Mouse (Mus musculus): ENCODE results near the gene Speg. TPM values are rescaled to one million over a fixed set of nuclear protein-coding genes. Genes with fewer than 3 reads are reported as not detected.
A peak's percentile ranks its signal among the peaks of the same experiment; 100 is the strongest.

Speg gene
- polyA plus RNA-seq, 1 experiment from 2014 or later = 53.8 TPM

DNA sequence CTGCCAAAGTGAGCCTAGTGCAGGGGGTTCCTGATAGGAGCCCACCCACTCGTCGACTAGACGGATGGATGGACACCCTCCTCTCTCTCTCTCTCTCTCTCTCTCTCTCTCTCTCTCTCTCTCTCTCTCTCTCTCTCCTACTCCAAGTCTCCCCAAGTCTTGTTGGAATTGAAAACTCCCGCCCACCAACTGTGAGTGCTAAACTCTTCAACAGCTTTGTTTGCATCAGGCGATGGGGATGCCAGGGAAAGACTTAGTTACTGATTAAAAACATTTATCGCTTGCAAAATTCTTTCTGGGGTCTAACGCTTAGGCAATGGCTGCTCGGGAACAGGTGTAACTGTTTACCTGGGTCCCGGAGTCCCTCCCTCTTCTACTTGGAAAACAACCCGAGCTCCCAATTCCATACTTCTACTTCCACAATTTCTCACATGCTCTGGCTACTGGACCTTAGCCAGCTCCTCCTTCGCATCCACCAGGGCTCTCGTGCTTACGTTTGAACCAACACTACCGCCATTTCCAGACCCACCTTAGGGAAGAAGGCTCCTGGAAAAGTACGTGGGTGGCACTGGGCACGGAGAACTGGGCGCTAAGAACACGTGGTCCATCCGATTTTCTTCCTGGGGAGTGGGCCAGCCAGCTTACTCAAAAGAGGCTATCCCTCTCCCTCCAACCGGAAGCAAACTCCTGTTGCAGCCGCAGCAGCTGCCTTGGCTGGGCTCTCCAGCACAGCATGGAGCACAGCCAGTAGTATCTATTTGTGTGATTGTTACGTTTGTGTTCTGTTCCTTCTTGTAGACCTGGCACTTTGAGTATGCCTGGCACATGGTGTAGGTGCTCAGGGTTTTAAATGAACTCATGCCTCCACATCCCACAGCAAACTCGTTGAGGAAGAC, 83.9 kb downstream of the Speg start:
- H3K9ac ChIP-seq (replicated peaks; ENCODE audit: low read depth, low read length) = no peak overlapping the region; the same call in 1 of the 2 replicates
- H3K4me1 ChIP-seq (ENCODE audit: control insufficient read depth, insufficient read depth, low read length) = peaks cover 17% of the 10 kb centered on the region
- H3K4me2 ChIP-seq (replicated peaks; ENCODE audit: low read depth, low read length) = peak overlapping the region; percentile 59
- H3K4me3 ChIP-seq (ENCODE audit: low read depth, low read length) = peak overlapping the region; percentile 30
- peak; percentile 31; the same call in 1 of the 2 replicates for ATAC-seq (ENCODE audit: insufficient number of reproducible peaks, insufficient read depth, low FRiP score, low read depth)
- WGBS = 12% methylated on average over 23 of the region's 23 CpGs
- H3K9me3 ChIP-seq (ENCODE audit: control insufficient read depth, low read depth, low read length) = no peaks in the 10 kb centered on the region
- no peaks in the 10 kb centered on the region for H3K36me3 ChIP-seq (ENCODE audit: control insufficient read depth, insufficient read depth, low read length)
- H3K27me3 ChIP-seq (ENCODE audit: control insufficient read depth, insufficient read depth, low read length) = no peaks in the 10 kb centered on the region
- H3K27ac ChIP-seq (ENCODE audit: low read length) = peak overlapping the region; percentile 46; the same call in 1 of the 2 replicates

GRCm38 (mm10) chr1:75460297-75460696, 85.2 kb downstream of the Speg start:
- no peak overlapping the region for H3K4me2 ChIP-seq (replicated peaks; ENCODE audit: low read depth, low read length)
- H3K27ac ChIP-seq (ENCODE audit: low read length) = no peak overlapping the region
- H3K9me3 ChIP-seq (ENCODE audit: control insufficient read depth, low read depth, low read length) = no peaks in the 10 kb centered on the region
- no peaks in the 10 kb centered on the region for H3K27me3 ChIP-seq (ENCODE audit: control insufficient read depth, insufficient read depth, low read length)
- WGBS = 62% methylated on average over 7 of the region's 7 CpGs
- H3K4me1 ChIP-seq (ENCODE audit: control insufficient read depth, insufficient read depth, low read length) = peaks cover 17% of the 10 kb centered on the region
- ATAC-seq (ENCODE audit: insufficient number of reproducible peaks, insufficient read depth, low FRiP score, low read depth) = no peak
- no peak overlapping the region for H3K9ac ChIP-seq (replicated peaks; ENCODE audit: low read depth, low read length)
- no peak overlapping the region for H3K4me3 ChIP-seq (ENCODE audit: low read depth, low read length)
- H3K36me3 ChIP-seq (ENCODE audit: control insufficient read depth, insufficient read depth, low read length) = no peaks in the 10 kb centered on the region

DNA sequence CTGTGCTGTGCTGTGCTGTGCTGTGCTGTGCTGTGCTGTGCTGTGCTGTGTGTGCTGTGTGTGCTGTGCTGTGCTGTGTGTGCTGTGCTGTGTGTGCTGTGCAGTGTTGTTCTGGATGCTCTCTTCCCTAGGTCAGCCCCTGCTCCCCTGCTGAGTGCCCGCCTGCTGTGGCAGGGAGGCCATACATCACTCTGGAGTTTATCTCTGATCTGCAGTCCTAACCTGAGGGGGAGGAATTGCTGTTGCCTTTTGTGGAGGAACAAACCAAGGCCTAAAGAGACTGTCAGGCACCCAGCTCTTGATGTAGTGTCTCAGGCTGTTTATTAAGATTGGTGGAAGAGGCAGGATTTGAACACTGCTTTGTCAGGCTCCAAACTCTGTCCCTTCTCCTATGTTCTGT, 87.5 kb downstream of the Speg start:
- H3K27ac ChIP-seq (ENCODE audit: low read length) = no peak overlapping the region
- 43% methylated on average over 1 of the region's 1 CpGs for WGBS
- H3K9me3 ChIP-seq (ENCODE audit: control insufficient read depth, low read depth, low read length) = no peaks in the 10 kb centered on the region
- H3K4me2 ChIP-seq (replicated peaks; ENCODE audit: low read depth, low read length) = no peak overlapping the region
- no peaks in the 10 kb centered on the region for H3K27me3 ChIP-seq (ENCODE audit: control insufficient read depth, insufficient read depth, low read length)
- ATAC-seq (ENCODE audit: insufficient number of reproducible peaks, insufficient read depth, low FRiP score, low read depth) = no peak
- no peaks in the 10 kb centered on the region for H3K36me3 ChIP-seq (ENCODE audit: control insufficient read depth, insufficient read depth, low read length)
- H3K9ac ChIP-seq (replicated peaks; ENCODE audit: low read depth, low read length) = no peak overlapping the region
- no peak overlapping the region for H3K4me3 ChIP-seq (ENCODE audit: low read depth, low read length)
- H3K4me1 ChIP-seq (ENCODE audit: control insufficient read depth, insufficient read depth, low read length) = peaks cover 11% of the 10 kb centered on the region

DNA sequence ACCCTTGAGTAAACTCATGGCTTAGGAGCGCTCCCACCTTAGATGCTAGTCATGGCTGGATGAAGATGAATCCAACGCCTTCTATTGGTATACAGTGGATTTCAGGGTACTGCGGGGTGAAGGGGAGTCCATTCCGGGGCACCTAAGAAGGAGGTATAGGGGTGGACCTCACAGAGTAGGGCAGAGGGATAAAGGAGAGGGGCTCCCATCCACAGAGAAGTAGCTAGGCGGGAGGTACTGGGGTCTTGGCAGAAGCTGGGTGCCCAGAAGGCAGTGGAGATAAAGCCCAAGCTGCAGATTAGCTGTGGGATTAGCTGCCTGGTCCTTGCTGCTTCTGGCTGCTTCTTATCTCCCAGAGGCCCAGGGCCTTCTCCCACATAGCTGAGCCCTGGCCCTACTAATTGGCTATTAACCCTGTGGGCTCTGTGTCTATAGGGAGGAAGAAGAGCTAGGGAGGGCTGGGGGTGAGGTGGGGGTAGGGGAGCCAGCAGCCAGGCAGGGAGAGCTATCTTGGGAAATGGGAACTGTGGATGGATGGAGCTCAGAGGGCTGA, 88.6 kb downstream of the Speg start:
- H3K9ac ChIP-seq (replicated peaks; ENCODE audit: low read depth, low read length) = no peak overlapping the region
- WGBS = 79% methylated on average over 5 of the region's 5 CpGs
- H3K36me3 ChIP-seq (ENCODE audit: control insufficient read depth, insufficient read depth, low read length) = no peaks in the 10 kb centered on the region
- peaks cover 5% of the 10 kb centered on the region for H3K4me1 ChIP-seq (ENCODE audit: control insufficient read depth, insufficient read depth, low read length)
- H3K4me2 ChIP-seq (replicated peaks; ENCODE audit: low read depth, low read length) = no peak overlapping the region
- no peaks in the 10 kb centered on the region for H3K27me3 ChIP-seq (ENCODE audit: control insufficient read depth, insufficient read depth, low read length)
- H3K4me3 ChIP-seq (ENCODE audit: low read depth, low read length) = no peak overlapping the region
- no peaks in the 10 kb centered on the region for H3K9me3 ChIP-seq (ENCODE audit: control insufficient read depth, low read depth, low read length)
- H3K27ac ChIP-seq (ENCODE audit: low read length) = no peak overlapping the region
- ATAC-seq (ENCODE audit: insufficient number of reproducible peaks, insufficient read depth, low FRiP score, low read depth) = no peak

- Histone ChIP-seq H3K4me3 (ENCODE audit: low read depth, low read length) (no peak overlapping the region), H3K36me3 (ENCODE audit: control insufficient read depth, insufficient read depth, low read length) (no peaks in the 10 kb centered on the region), H3K4me1 (ENCODE audit: control insufficient read depth, insufficient read depth, low read length) (no peaks in the 10 kb centered on the region), H3K9ac (replicated peaks; ENCODE audit: low read depth, low read length) (no peak overlapping the region), H3K27me3 (ENCODE audit: control insufficient read depth, insufficient read depth, low read length) (no peaks in the 10 kb centered on the region), H3K9me3 (ENCODE audit: control insufficient read depth, low read depth, low read length) (no peaks in the 10 kb centered on the region), H3K4me2 (replicated peaks; ENCODE audit: low read depth, low read length) (no peak overlapping the region), H3K27ac (ENCODE audit: low read length) (no peak overlapping the region)
- 8% methylated on average over 14 of the region's 14 CpGs for WGBS
- ATAC-seq (ENCODE audit: insufficient number of reproducible peaks, insufficient read depth, low FRiP score, low read depth) = peak; percentile 88
Observed at GRCm38 (mm10) chr1:75467215-75467927, 92.3 kb downstream of the Speg start.

DNA sequence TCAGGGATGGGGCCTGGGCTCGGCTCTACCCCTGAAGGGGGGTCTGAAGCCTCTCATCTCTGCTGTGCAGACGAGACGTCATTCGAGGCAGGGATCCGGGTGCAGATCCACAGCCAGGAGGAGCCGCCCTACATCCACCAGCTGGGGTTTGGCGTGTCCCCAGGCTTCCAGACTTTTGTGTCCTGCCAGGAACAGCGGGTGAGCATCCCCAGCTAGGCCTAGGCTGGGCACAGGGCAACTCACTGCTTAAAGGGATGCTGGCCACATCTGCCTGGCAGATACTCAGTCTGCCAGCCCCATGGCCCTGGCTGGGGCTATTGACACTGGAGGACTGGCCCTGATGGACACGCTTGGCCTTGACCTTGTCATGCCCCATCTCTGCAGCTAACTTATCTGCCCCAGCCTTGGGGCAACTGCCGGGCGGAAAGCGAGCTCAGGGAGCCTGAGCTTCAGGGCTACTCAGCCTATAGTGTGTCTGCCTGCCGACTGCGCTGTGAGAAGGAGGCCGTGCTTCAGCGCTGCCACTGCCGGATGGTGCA, 94.3 kb downstream of the Speg start:
- Histone ChIP-seq H3K27ac (ENCODE audit: low read length) (no peak overlapping the region), H3K27me3 (ENCODE audit: control insufficient read depth, insufficient read depth, low read length) (no peaks in the 10 kb centered on the region), H3K36me3 (ENCODE audit: control insufficient read depth, insufficient read depth, low read length) (peaks cover 2% of the 10 kb centered on the region; the same call in 1 of the 2 replicates), H3K4me2 (replicated peaks; ENCODE audit: low read depth, low read length) (no peak overlapping the region), H3K4me1 (ENCODE audit: control insufficient read depth, insufficient read depth, low read length) (no peaks in the 10 kb centered on the region), H3K9me3 (ENCODE audit: control insufficient read depth, low read depth, low read length) (no peaks in the 10 kb centered on the region), H3K9ac (replicated peaks; ENCODE audit: low read depth, low read length) (no peak overlapping the region), H3K4me3 (ENCODE audit: low read depth, low read length) (no peak overlapping the region)
- 76% methylated on average over 17 of the region's 17 CpGs for WGBS
- no peak for ATAC-seq (ENCODE audit: insufficient number of reproducible peaks, insufficient read depth, low FRiP score, low read depth)

- Histone ChIP-seq H3K27me3 (ENCODE audit: control insufficient read depth, insufficient read depth, low read length) (no peaks in the 10 kb centered on the region), H3K4me1 (ENCODE audit: control insufficient read depth, insufficient read depth, low read length) (peaks cover 16% of the 10 kb centered on the region), H3K9ac (replicated peaks; ENCODE audit: low read depth, low read length) (no peak overlapping the region), H3K9me3 (ENCODE audit: control insufficient read depth, low read depth, low read length) (no peaks in the 10 kb centered on the region), H3K36me3 (ENCODE audit: control insufficient read depth, insufficient read depth, low read length) (peaks cover 25% of the 10 kb centered on the region), H3K4me3 (ENCODE audit: low read depth, low read length) (no peak overlapping the region), H3K4me2 (replicated peaks; ENCODE audit: low read depth, low read length) (no peak overlapping the region), H3K27ac (ENCODE audit: low read length) (no peak overlapping the region)
- WGBS = 97% methylated on average over 11 of the region's 11 CpGs
- ATAC-seq (ENCODE audit: insufficient number of reproducible peaks, insufficient read depth, low FRiP score, low read depth) = no peak
Observed at GRCm38 (mm10) chr1:75476441-75476840, 101.3 kb downstream of the Speg start.

- H3K4me3 ChIP-seq (ENCODE audit: low read depth, low read length) = peak overlapping the region; percentile 77; the same call in 1 of the 2 replicates
- no peak overlapping the region for H3K9ac ChIP-seq (replicated peaks; ENCODE audit: low read depth, low read length)
- no peaks in the 10 kb centered on the region for H3K9me3 ChIP-seq (ENCODE audit: control insufficient read depth, low read depth, low read length)
- peaks cover 16% of the 10 kb centered on the region for H3K4me1 ChIP-seq (ENCODE audit: control insufficient read depth, insufficient read depth, low read length)
- H3K27ac ChIP-seq (ENCODE audit: low read length) = no peak overlapping the region
- H3K27me3 ChIP-seq (ENCODE audit: control insufficient read depth, insufficient read depth, low read length) = no peaks in the 10 kb centered on the region
- WGBS = 17% methylated on average over 35 of the region's 35 CpGs
- H3K36me3 ChIP-seq (ENCODE audit: control insufficient read depth, insufficient read depth, low read length) = peaks cover 25% of the 10 kb centered on the region
- peak overlapping the region; percentile 62 for H3K4me2 ChIP-seq (replicated peaks; ENCODE audit: low read depth, low read length)
- ATAC-seq (ENCODE audit: insufficient number of reproducible peaks, insufficient read depth, low FRiP score, low read depth) = no peak
Observed at GRCm38 (mm10) chr1:75477264-75477965, 102.3 kb downstream of the Speg start.
